Mouse (Mus musculus) E14TG2a.4 (cell line): ENCODE measurements around the gene C1qtnf6.

Source experiments
- H3K27me3 ChIP-seq: 2 replicates; pipeline ENCODE4 v1.6.1; 2014; ENCODE audit warnings: low read length, control low read depth; ENCODE audit not compliant: insufficient read depth
- H3K36me3 ChIP-seq: 2 replicates; pipeline ENCODE4 v1.6.1; 2014; ENCODE audit warnings: low read length, control low read depth; ENCODE audit not compliant: insufficient read depth
- H3K4me1 ChIP-seq: replicated peaks from 2 replicates; pipeline ENCODE4 v1.6.1; 2014; ENCODE audit warnings: low read depth, low read length, control low read depth
- H3K4me3 ChIP-seq: replicated peaks from 2 replicates; pipeline ENCODE4 v1.5.1; 2014; ENCODE audit warnings: mild to moderate bottlenecking, low read length
- H3K9me3 ChIP-seq: 2 replicates; pipeline ENCODE4 v1.6.1; 2014; ENCODE audit warnings: low read length, control low read depth
- CTCF ChIP-seq: conservative IDR thresholded peaks from 2 replicates; pipeline ENCODE4 v1.5.1; 2014; ENCODE audit warnings: low read length
- NANOG ChIP-seq: IDR thresholded peaks from 2 replicates; pipeline ENCODE4 v1.6.1; 2014; ENCODE audit warnings: borderline replicate concordance, low read length, mixed read lengths
- POU5F1 ChIP-seq: IDR thresholded peaks from 2 replicates; pipeline ENCODE4 v1.6.1; 2014; ENCODE audit warnings: low read length, borderline replicate concordance

The C1qtnf6 gene

GRCm38 (mm10) chr15:78476878-78477277 is 54.3 kb downstream of the C1qtnf6 start:
- TF ChIP-seq POU5F1, result no peak
- TF ChIP-seq NANOG, result no peak
- no peak for TF ChIP-seq CTCF
- Histone ChIP-seq H3K9me3 (0 out of 2 replicates have a peak, but pooled peaks cover 2% of the 10 kb centered on the region), H3K36me3 (no peaks in the 10 kb centered on the region), H3K4me1 (peaks cover 5% of the 10 kb centered on the region; the same call in 1 of the 2 replicates), H3K27me3 (peaks cover 35% of the 10 kb centered on the region), H3K4me3 (no peak overlapping the region)

GRCm38 (mm10) chr15:78475604-78476031 is 55.6 kb downstream of the C1qtnf6 start:
- H3K27me3 ChIP-seq, result peaks cover 35% of the 10 kb centered on the region
- H3K4me3 ChIP-seq, result no peak overlapping the region
- peaks cover 4% of the 10 kb centered on the region; the same call in 1 of the 2 replicates for H3K4me1 ChIP-seq
- H3K36me3 ChIP-seq, result no peaks in the 10 kb centered on the region
- 0 out of 2 replicates have a peak, but pooled peaks cover 2% of the 10 kb centered on the region for H3K9me3 ChIP-seq
- TF ChIP-seq NANOG, result no peak
- TF ChIP-seq CTCF, result no peak
- no peak for TF ChIP-seq POU5F1

- Histone ChIP-seq H3K4me1 (peaks cover 4% of the 10 kb centered on the region), H3K27me3 (peaks cover 35% of the 10 kb centered on the region), H3K4me3 (no peak overlapping the region), H3K36me3 (no peaks in the 10 kb centered on the region), H3K9me3 (no peaks in the 10 kb centered on the region)
- TF ChIP-seq CTCF (no peak), NANOG (no peak), POU5F1 (no peak)
These were observed 57.8 kb downstream of the C1qtnf6 start for GRCm38 (mm10) chr15:78473442-78473841.
